Mouse (Mus musculus) MEL (cell line): Measurements from ENCODE around the gene Rsrp1. TPM values are rescaled to one million over a fixed set of nuclear protein-coding genes. Genes with fewer than 3 reads are reported as not detected.

Experiments
- DNase-seq: peaks from one replicate; pipeline ENCODE4 v3.0.0; 2011; ENCODE audit warnings: low read depth, low spot score
- H3K27ac ChIP-seq: 2 replicates; pipeline ENCODE4 v1.5.1; 2012; ENCODE audit warnings: low read depth, mild to moderate bottlenecking, control low read depth, low read length, moderate library complexity; ENCODE audit not compliant: control insufficient read depth
- H3K27me3 ChIP-seq, 2 experiments: fragments of 150-350 bp in 1 of 2; sonication (generic) in 1 of 2; 2 replicates each; pipeline ENCODE4 v1.6.1; 2012; ENCODE audit warnings: low read length in 2 of 2, mild to moderate bottlenecking in 2 of 2, improper control_type of control experiment in 1 of 2, moderate library complexity in 1 of 2; ENCODE audit not compliant: insufficient read depth in 2 of 2, control insufficient read depth in 1 of 2
- H3K36me3 ChIP-seq, 2 experiments: 2 replicates each; pipeline ENCODE4 v1.6.1; 2012 to 2014; ENCODE audit warnings: low read length in 2 of 2, improper control_type of control experiment in 1 of 2, inconsistent platforms in 1 of 2, mild to moderate bottlenecking in 1 of 2; ENCODE audit not compliant: insufficient read depth in 2 of 2, control insufficient read depth in 1 of 2
- H3K4me1 ChIP-seq, 2 experiments: fragments of 150-350 bp in 1 of 2; sonication (generic) in 1 of 2; 2 replicates each; pipeline ENCODE4 v1.6.1; 2012; ENCODE audit warnings: low read length in 2 of 2, improper control_type of control experiment in 1 of 2, mild to moderate bottlenecking in 1 of 2; ENCODE audit not compliant: insufficient read depth in 2 of 2, control insufficient read depth in 1 of 2
- H3K4me3 ChIP-seq, 2 experiments: fragments of 150-350 bp in 1 of 2; sonication (generic) in 1 of 2; 2 replicates each; pipeline ENCODE4 v1.5.1; 2012; ENCODE audit warnings: low read depth in 2 of 2, low read length in 2 of 2, mild to moderate bottlenecking in 2 of 2, moderate library complexity in 2 of 2, control low read depth in 1 of 2, improper control_type of control experiment in 1 of 2; ENCODE audit not compliant: control insufficient read depth in 1 of 2, insufficient read depth in 1 of 2
- H3K79me2 ChIP-seq: 2 replicates; pipeline ENCODE4 v1.6.1; 2012; ENCODE audit warnings: mild to moderate bottlenecking, low read length, moderate library complexity; ENCODE audit not compliant: control insufficient read depth, poor library complexity, insufficient read depth
- H3K9ac ChIP-seq: 2 replicates; pipeline ENCODE4 v1.6.1; 2012; ENCODE audit warnings: low read depth, mild to moderate bottlenecking, control low read depth, low read length, moderate library complexity; ENCODE audit not compliant: control insufficient read depth, poor library complexity, severe bottlenecking
- H3K9me3 ChIP-seq: fragments of 150-350 bp; sonication (generic); replicated peaks from 2 replicates; pipeline ENCODE4 v1.6.1; 2012; ENCODE audit warnings: mild to moderate bottlenecking, low read length, improper control_type of control experiment, moderate library complexity; ENCODE audit not compliant: insufficient read depth
- BHLHE40 ChIP-seq: IDR thresholded peaks from 2 replicates; pipeline ENCODE4 v1.6.1; 2012; ENCODE audit warnings: low read depth, mild to moderate bottlenecking, inconsistent platforms, low read length, improper control_type of control experiment, borderline replicate concordance
- CTCF ChIP-seq, 3 experiments: IDR thresholded peaks in 2 of 3; conservative IDR thresholded peaks in 1 of 3; 2 replicates each; pipeline ENCODE4 v1.5.1; 2011 to 2012; ENCODE audit warnings: low read length in 3 of 3, low read depth in 2 of 3, mild to moderate bottlenecking in 2 of 3, improper control_type of control experiment in 1 of 3, inconsistent platforms in 1 of 3, mixed read lengths in 1 of 3, moderate library complexity in 1 of 3; ENCODE audit not compliant: control insufficient read depth in 1 of 3, insufficient read depth in 1 of 3, poor library complexity in 1 of 3, severe bottlenecking in 1 of 3
- ELF1 ChIP-seq: IDR thresholded peaks from 2 replicates; pipeline ENCODE4 v1.6.1; 2014; ENCODE audit warnings: low read depth, mild to moderate bottlenecking, inconsistent platforms, low read length, improper control_type of control experiment, moderate library complexity
- EP300 ChIP-seq, 2 experiments: IDR thresholded peaks; 2 replicates each; pipeline ENCODE4 v1.6.1; 2011; ENCODE audit warnings: improper control_type of control experiment in 2 of 2, low read length in 2 of 2, low read depth in 1 of 2, mild to moderate bottlenecking in 1 of 2
- ETS1 ChIP-seq: IDR thresholded peaks from 2 replicates; pipeline ENCODE4 v1.6.1; 2012; ENCODE audit warnings: low read depth, mild to moderate bottlenecking, inconsistent platforms, low read length, improper control_type of control experiment, moderate library complexity
- GABPA ChIP-seq: IDR thresholded peaks from 2 replicates; pipeline ENCODE4 v1.6.1; 2012; ENCODE audit warnings: low read depth, mild to moderate bottlenecking, inconsistent platforms, low read length, improper control_type of control experiment, moderate library complexity
- KAT2A ChIP-seq: conservative IDR thresholded peaks from 2 replicates; pipeline ENCODE4 v1.6.1; 2012; ENCODE audit warnings: low read depth, low read length, improper control_type of control experiment, inconsistent platforms
- MAFK ChIP-seq: IDR thresholded peaks from 2 replicates; pipeline ENCODE4 v1.6.1; 2011; ENCODE audit warnings: low read depth, mild to moderate bottlenecking, low read length, improper control_type of control experiment, borderline replicate concordance
- MXI1 ChIP-seq: IDR thresholded peaks from 2 replicates; pipeline ENCODE4 v1.6.1; 2011; ENCODE audit warnings: mild to moderate bottlenecking, low read depth, low read length, improper control_type of control experiment
- MYB ChIP-seq: IDR thresholded peaks from 2 replicates; pipeline ENCODE4 v1.6.1; 2011; ENCODE audit warnings: mild to moderate bottlenecking, low read depth, low read length, improper control_type of control experiment
- MYC ChIP-seq: IDR thresholded peaks from 2 replicates; pipeline ENCODE4 v1.6.1; 2011; ENCODE audit warnings: low read depth, mild to moderate bottlenecking, low read length, improper control_type of control experiment, moderate library complexity
- POLR2AphosphoS5 ChIP-seq: IDR thresholded peaks from 2 replicates; pipeline ENCODE4 v1.6.1; 2012; ENCODE audit warnings: low read depth, borderline replicate concordance, mild to moderate bottlenecking, inconsistent platforms, low read length, moderate library complexity, mixed read lengths
- RAD21 ChIP-seq: IDR thresholded peaks from 2 replicates; pipeline ENCODE4 v1.6.1; 2011; ENCODE audit warnings: mild to moderate bottlenecking, low read depth, low read length, improper control_type of control experiment
- SMC3 ChIP-seq: IDR thresholded peaks from 2 replicates; pipeline ENCODE4 v1.6.1; 2011; ENCODE audit warnings: low read depth, low read length, improper control_type of control experiment
- TBP ChIP-seq: IDR thresholded peaks from 2 replicates; pipeline ENCODE4 v1.8.0; 2011; ENCODE audit warnings: low read depth, low read length, improper control_type of control experiment
- UBTF ChIP-seq: IDR thresholded peaks from 2 replicates; pipeline ENCODE4 v1.6.1; 2012; ENCODE audit warnings: low read depth, mild to moderate bottlenecking, inconsistent platforms, low read length, improper control_type of control experiment, moderate library complexity, borderline replicate concordance; ENCODE audit not compliant: insufficient read depth
- USF2 ChIP-seq, 2 experiments: IDR thresholded peaks; 2 replicates each; pipeline ENCODE4 v1.6.1; 2011 to 2012; ENCODE audit warnings: improper control_type of control experiment in 2 of 2, low read length in 2 of 2, borderline replicate concordance in 1 of 2, inconsistent platforms in 1 of 2, low read depth in 1 of 2, mild to moderate bottlenecking in 1 of 2; ENCODE audit not compliant: insufficient read depth in 1 of 2
- ZKSCAN1 ChIP-seq: IDR thresholded peaks from 2 replicates; pipeline ENCODE4 v1.6.1; 2012; ENCODE audit warnings: low read depth, mild to moderate bottlenecking, inconsistent platforms, low read length, improper control_type of control experiment, moderate library complexity
- ZMIZ1 ChIP-seq: IDR thresholded peaks from 2 replicates; pipeline ENCODE4 v1.6.1; 2012; ENCODE audit warnings: low read depth, mild to moderate bottlenecking, inconsistent platforms, low read length, improper control_type of control experiment, moderate library complexity
- polyA plus RNA-seq, 2 experiments: library from polyadenylated mRNA; stranded (reverse) in 1 of 2; unstranded in 1 of 2; fragments of >175 nt in 1 of 2; fragments of >200 nt in 1 of 2; gene quantifications; 2 replicates each; pipeline versions ENCODE4 v1.2.1 to v1.2.4; 2012; ENCODE audit warnings: low replicate concordance in 2 of 2, low read depth in 1 of 2; ENCODE audit not compliant: insufficient read length in 2 of 2, insufficient read depth in 1 of 2, missing spikeins in 1 of 2
- total RNA-seq: library from RNA; depleted of rRNA; stranded (reverse); fragments of 300-350 nt; gene quantifications from 2 replicates; pipeline ENCODE4 v1.2.3, GENCODE M21; 2012

Rsrp1 gene
- total and polyA plus RNA-seq, 3 experiments: 59.5 to 110 TPM; not detected in 1

DNA sequence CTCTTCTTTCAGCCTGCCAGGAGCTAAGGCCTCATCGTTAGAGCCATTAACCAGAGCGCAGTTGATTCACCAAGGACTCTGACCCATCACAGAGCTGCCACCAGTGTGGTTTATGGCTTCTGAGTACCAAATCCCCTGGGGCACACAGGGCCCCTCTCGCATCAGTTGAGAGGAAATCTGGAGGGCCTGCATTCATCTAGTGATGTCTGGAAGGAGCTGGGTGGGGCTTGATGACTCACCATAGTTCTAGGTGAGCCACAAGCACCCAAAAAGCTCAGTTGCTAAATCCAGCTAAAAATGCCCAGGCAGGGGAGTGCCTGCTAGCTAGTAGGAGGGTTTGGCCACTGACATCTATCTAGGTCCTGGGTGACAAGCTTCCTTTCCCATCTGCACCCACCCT lies 32.5 kb downstream of the Rsrp1 start:
- H3K9me3 ChIP-seq: no peaks in the 10 kb centered on the region
- no peak overlapping the region for H3K9ac ChIP-seq
- TF ChIP-seq ETS1 (no peak), ZMIZ1 (no peak), KAT2A (no peak), EP300 (IDR thresholded peaks at IDR 0.05; ENCODE audit: low read depth in 1 of 2, low read length in 2 of 2) (no peak), BHLHE40 (no peak), MYB (no peak), ELF1 (no peak), ZKSCAN1 (no peak), MAFK (no peak), UBTF (no peak), USF2 (IDR thresholded peaks at IDR 0.05; ENCODE audit: borderline replicate concordance in 1 of 2, insufficient read depth in 1 of 2, low read depth in 1 of 2, low read length in 2 of 2) (no peak), MYC (no peak), POLR2AphosphoS5 (no peak)
- H3K36me3 ChIP-seq: no peaks in the 10 kb centered on the region
- no peaks in the 10 kb centered on the region for H3K79me2 ChIP-seq
- H3K4me1 ChIP-seq: no peaks in the 10 kb centered on the region
- peak; percentile 40 for DNase-seq
- 0 out of 4 replicates have a peak, but pooled peaks cover 0 to 2% of the 10 kb centered on the region in 2 experiments for H3K27me3 ChIP-seq
- H3K27ac ChIP-seq: no peak overlapping the region
- no peak overlapping the region for H3K4me3 ChIP-seq

DNA sequence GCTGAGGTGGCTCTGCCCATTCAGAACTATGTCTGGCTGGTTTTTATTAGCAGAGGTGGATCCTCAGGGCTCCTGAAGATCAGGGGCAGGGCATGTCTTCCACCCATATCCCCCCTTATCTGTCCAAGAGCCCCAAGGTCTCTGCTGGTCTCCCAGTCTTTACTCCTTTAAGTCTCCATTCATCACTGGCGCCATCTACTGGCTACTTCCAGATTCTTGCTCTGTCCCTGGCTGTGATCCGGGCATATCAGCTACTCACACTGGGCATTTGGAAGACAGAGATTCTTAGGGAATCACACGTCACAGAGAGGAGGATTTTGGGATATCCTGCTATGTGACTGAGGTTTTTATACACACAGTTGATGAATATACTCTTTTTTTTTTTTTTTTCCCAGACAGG lies 32.9 kb downstream of the Rsrp1 start:
- DNase-seq: peak; percentile 81
- Histone ChIP-seq H3K79me2 (no peaks in the 10 kb centered on the region), H3K27me3 (0 out of 4 replicates have a peak, but pooled peaks cover 0 to 2% of the 10 kb centered on the region in 2 experiments), H3K4me1 (no peaks in the 10 kb centered on the region), H3K9ac (no peak overlapping the region), H3K9me3 (no peaks in the 10 kb centered on the region), H3K36me3 (no peaks in the 10 kb centered on the region), H3K4me3 (no peak overlapping the region), H3K27ac (no peak overlapping the region)
- peak; percentile 72 to 82 (median 81) for TF ChIP-seq CTCF (IDR thresholded peaks at IDR 0.05 in 2 of 3, conservative IDR thresholded peaks at IDR 0.05 in 1 of 3; ENCODE audit: control insufficient read depth in 1 of 3, insufficient read depth in 1 of 3, low read depth in 2 of 3, low read length in 3 of 3, poor library complexity in 1 of 3, severe bottlenecking in 1 of 3)
- no peak for TF ChIP-seq ETS1
- no peak for TF ChIP-seq TBP
- TF ChIP-seq SMC3: peak; percentile 61
- TF ChIP-seq MAFK: no peak
- no peak for TF ChIP-seq MXI1
- TF ChIP-seq RAD21: peak; percentile 30
- no peak for TF ChIP-seq GABPA
